Mouse (Mus musculus) olfactory bulb, adult 2 months (tissue): ENCODE data around the gene Camta1. TPM values are rescaled to one million over a fixed set of nuclear protein-coding genes. Genes with fewer than 3 reads are reported as not detected.

Experiments
- H3K27ac ChIP-seq: fragments of 200-500 bp; 2 replicates; pipeline ENCODE4 v1.5.1; 2012; ENCODE audit warnings: low read depth, low read length; ENCODE audit not compliant: insufficient read depth
- H3K4me1 ChIP-seq: fragments of 200-500 bp; 2 replicates; pipeline ENCODE4 v1.6.1; 2012; ENCODE audit warnings: low read length; ENCODE audit not compliant: control insufficient read depth, insufficient read depth
- H3K4me3 ChIP-seq: fragments of 200-500 bp; 2 replicates; pipeline ENCODE4 v1.5.1; 2012; ENCODE audit warnings: mild to moderate bottlenecking, low read depth, low read length, moderate library complexity; ENCODE audit not compliant: insufficient read depth
- CTCF ChIP-seq: fragments of 200-500 bp; IDR thresholded peaks from 2 replicates; pipeline ENCODE4 v1.5.1; 2012; ENCODE audit warnings: low read depth, mild to moderate bottlenecking, low read length, moderate library complexity; ENCODE audit not compliant: insufficient read depth
- POLR2A ChIP-seq: fragments of 200-500 bp; IDR thresholded peaks from 2 replicates; pipeline ENCODE4 v1.6.1; 2012; ENCODE audit warnings: mild to moderate bottlenecking, low read depth, low read length, moderate library complexity; ENCODE audit not compliant: insufficient read depth
- WGBS: fragments of 180-500 bp; shearing (Covaris S2); methylation state at CpG from one replicate; pipeline ENCODE4 v1.1.7; 2018; 5-methylcytosine and 5-hydroxymethylcytosine counted together
- polyA plus RNA-seq: library from polyadenylated mRNA; stranded (reverse); fragments of >200 nt; gene quantifications from 2 replicates; pipeline ENCODE4 v1.2.4, GENCODE M21; 2012; ENCODE audit warnings: low replicate concordance; ENCODE audit not compliant: missing spikeins, insufficient read depth, insufficient read length

The Camta1 gene
- polyA plus RNA-seq, 1 experiment: 363 TPM

- Histone ChIP-seq H3K4me3 (no peak overlapping the region), H3K4me1 (peaks cover 23% of the 10 kb centered on the region), H3K27ac (no peak overlapping the region)
- TF ChIP-seq POLR2A: no peak
- 80% methylated on average over 7 of the region's 7 CpGs for WGBS
Observed at GRCm38 (mm10) chr4:151245068-151245797, 616.4 kb downstream of the Camta1 start.

GRCm38 (mm10) chr4:151243445-151243844 is 618.2 kb downstream of the Camta1 start:
- no peak for TF ChIP-seq POLR2A
- TF ChIP-seq CTCF: no peak
- peaks cover 28% of the 10 kb centered on the region for H3K4me1 ChIP-seq
- H3K4me3 ChIP-seq: no peak overlapping the region
- no peak overlapping the region for H3K27ac ChIP-seq
- 58% methylated on average over 9 of the region's 9 CpGs for WGBS

- peaks cover 28% of the 10 kb centered on the region for H3K4me1 ChIP-seq
- no peak overlapping the region for H3K4me3 ChIP-seq
- H3K27ac ChIP-seq: no peak overlapping the region
- no peak for TF ChIP-seq POLR2A
- TF ChIP-seq CTCF: no peak
- WGBS: 15% methylated on average over 12 of the region's 12 CpGs
Observed at GRCm38 (mm10) chr4:151242751-151243150, 618.9 kb downstream of the Camta1 start.

- H3K4me1 ChIP-seq: peaks cover 26% of the 10 kb centered on the region
- no peak overlapping the region for H3K4me3 ChIP-seq
- 93% methylated on average over 5 of the region's 5 CpGs for WGBS
- no peak overlapping the region for H3K27ac ChIP-seq
- TF ChIP-seq CTCF (no peak), POLR2A (no peak)
Observed at GRCm38 (mm10) chr4:151240465-151240864, 621.2 kb downstream of the Camta1 start.

GRCm38 (mm10) chr4:151238970-151239684 is 622.5 kb downstream of the Camta1 start:
- no peak for TF ChIP-seq CTCF
- TF ChIP-seq POLR2A: no peak
- H3K27ac ChIP-seq: no peak overlapping the region
- 86% methylated on average over 19 of the region's 19 CpGs for WGBS
- peaks cover 29% of the 10 kb centered on the region for H3K4me1 ChIP-seq
- H3K4me3 ChIP-seq: no peak overlapping the region

GRCm38 (mm10) chr4:151237501-151237900 is 624.2 kb downstream of the Camta1 start:
- 91% methylated on average over 3 of the region's 3 CpGs for WGBS
- Histone ChIP-seq H3K4me1 (peaks cover 14% of the 10 kb centered on the region), H3K4me3 (no peak overlapping the region), H3K27ac (no peak overlapping the region)
- no peak for TF ChIP-seq POLR2A

GRCm38 (mm10) chr4:151234981-151235380 is 626.7 kb downstream of the Camta1 start:
- TF ChIP-seq POLR2A (no peak), CTCF (no peak)
- WGBS: 61% methylated on average over 4 of the region's 4 CpGs
- H3K4me3 ChIP-seq: no peak overlapping the region
- peaks cover 14% of the 10 kb centered on the region for H3K4me1 ChIP-seq
- H3K27ac ChIP-seq: no peak overlapping the region

GRCm38 (mm10) chr4:151232028-151232427 is 629.6 kb downstream of the Camta1 start:
- no peak for TF ChIP-seq POLR2A
- TF ChIP-seq CTCF: no peak
- WGBS: 62% methylated on average over 3 of the region's 3 CpGs
- peaks cover 19% of the 10 kb centered on the region for H3K4me1 ChIP-seq
- no peak overlapping the region for H3K4me3 ChIP-seq
- no peak overlapping the region for H3K27ac ChIP-seq

- 59% methylated on average over 6 of the region's 6 CpGs for WGBS
- Histone ChIP-seq H3K27ac (no peak overlapping the region), H3K4me3 (no peak overlapping the region), H3K4me1 (peaks cover 32% of the 10 kb centered on the region)
- TF ChIP-seq POLR2A (no peak), CTCF (no peak)
Observed at GRCm38 (mm10) chr4:151229073-151229472, 632.6 kb downstream of the Camta1 start.
